Mouse (Mus musculus) cerebellum, postnatal 36 days (tissue): ENCODE measurements around the gene Thsd7a.
A peak's percentile ranks its signal among the peaks of the same experiment; 100 is the strongest.

Source experiments
- DNase-seq, 2 experiments: peaks; one replicate each; pipeline ENCODE4 v3.0.0; 2021 to 2022; ENCODE audit warnings: mixed read lengths in 2 of 2

The Thsd7a gene

DNA sequence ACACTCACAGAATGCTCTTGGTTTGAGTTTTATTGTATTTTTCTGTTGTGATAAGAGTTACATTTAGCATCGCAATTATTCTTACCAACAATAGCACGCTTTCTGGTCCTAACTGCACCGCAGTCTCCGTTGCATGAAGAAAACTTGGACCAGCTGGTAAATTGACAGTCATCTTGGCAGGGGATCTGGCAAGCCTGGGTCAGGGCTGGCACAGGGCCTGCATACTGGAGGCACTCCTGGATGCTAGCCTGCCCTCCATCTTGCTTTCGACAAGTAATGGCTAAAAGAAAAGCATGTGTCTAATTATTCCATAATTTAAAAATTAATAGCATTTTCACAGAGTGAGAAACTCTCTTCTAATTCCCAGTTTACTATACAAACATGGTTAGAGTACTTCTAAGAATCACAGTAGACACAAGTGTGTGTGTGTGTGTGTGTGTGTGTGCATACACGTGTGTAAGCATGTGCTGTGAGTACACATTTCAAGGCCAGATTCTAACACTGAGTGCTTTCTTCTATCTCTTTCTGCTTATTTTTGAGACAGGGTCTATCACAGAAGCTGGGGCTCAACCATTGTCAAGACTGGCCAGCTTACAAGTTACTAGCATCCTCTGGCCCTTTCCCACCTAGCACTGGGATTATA lies 368.0 kb downstream of the Thsd7a start:
- DNase-seq = peak; percentile 92 to 96

DNA sequence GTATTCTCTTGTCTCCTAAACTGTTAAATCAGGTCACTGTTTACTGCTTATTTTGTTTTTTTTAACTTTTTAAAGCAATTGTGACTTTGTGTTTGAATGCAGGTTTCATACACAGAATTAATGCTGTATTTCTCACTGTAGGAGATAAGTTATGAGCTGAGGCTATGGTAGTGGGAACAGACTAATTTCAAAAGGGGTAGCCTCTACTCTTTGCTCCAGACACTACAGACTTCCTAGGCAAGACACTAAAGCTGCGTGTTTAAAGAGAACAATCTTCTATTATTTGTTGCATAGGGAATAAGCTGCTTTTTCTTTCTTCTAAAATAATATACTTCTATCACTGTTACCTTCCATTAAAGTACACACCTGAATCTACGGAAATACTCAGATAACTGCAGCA lies 368.5 kb downstream of the Thsd7a start:
- no peak for DNase-seq

DNA sequence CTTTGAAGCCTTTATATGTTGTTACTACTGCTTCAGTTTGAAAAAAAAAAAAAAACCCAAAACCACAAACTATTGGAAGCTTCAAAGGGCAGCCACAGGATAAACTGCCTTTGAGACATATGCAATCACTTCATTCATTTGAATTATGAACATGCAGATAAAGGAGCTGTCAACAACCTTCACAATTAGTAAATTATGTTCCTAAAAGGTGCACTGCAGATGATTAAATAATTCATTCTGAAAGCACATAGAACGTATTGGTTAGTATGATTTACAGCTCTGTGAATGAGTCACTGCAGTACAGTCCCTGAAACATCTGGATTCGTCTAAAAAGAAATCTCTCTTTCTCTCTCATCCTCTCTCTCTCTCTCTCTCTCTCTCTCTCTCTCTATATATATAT lies 390.5 kb downstream of the Thsd7a start:
- no peak for DNase-seq

DNA sequence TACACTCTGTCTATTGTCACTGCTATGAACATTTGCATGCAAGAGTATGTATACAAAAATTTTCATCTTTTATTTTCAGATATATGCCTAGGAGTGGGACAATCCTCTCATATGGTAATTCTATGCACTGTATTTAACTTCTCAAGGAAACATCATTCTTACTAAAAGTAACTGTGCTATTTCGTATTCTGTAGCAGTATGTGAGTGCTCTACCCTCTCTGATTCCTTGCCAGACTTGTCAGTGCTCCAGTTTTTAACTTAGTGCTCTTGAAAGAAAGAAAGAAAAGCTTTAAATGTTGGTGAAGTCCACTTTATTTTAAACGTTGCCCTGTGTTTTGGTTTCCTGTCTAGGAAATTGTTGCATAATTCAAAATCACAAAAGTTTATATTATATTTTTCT lies 395.6 kb downstream of the Thsd7a start:
- no peak for DNase-seq

DNA sequence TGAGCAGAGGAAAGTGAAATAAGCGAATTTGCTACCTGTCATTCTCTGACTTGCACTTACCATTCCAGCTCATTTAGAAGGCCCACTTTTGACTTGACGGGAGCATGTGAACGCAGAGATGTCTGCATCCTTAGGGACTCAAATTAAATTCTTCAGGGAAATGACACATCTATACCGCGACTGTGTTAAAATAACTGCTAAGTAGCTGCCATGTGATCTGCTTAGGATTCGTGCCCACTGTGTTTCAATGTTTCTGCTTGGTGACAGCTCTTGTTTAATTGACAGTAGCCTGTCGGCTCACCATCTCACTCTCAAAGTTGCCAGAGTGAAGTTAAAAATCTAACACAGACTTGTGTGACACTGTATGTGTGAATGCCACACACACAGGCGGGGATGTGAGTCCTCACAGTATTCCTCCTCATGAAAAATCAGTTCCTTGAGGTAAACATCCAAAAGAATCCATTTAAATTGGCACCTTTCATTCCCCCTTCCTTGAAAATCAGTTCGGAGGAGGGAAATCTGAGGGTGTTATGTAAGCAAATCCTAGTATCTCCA lies 397.0 kb downstream of the Thsd7a start:
- no peak for DNase-seq

DNA sequence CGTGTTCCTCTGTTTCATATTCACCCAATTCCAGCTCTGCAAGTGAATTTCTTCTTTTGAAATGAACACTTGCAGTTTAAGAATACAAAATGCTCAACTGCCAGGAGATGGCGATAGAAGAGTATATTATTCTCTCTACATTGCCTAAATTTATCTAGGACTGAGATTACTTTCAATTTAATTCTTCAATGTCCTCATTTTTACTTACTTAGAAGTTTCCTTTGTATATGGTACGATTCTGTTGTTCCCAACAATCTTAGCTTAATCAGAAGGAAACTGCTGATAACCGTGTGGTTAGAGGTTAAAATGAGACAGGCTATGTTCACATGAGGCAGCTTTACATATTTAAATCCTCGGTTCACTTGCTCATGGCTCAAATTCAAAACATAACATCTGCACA lies 398.5 kb downstream of the Thsd7a start:
- no peak for DNase-seq

DNA sequence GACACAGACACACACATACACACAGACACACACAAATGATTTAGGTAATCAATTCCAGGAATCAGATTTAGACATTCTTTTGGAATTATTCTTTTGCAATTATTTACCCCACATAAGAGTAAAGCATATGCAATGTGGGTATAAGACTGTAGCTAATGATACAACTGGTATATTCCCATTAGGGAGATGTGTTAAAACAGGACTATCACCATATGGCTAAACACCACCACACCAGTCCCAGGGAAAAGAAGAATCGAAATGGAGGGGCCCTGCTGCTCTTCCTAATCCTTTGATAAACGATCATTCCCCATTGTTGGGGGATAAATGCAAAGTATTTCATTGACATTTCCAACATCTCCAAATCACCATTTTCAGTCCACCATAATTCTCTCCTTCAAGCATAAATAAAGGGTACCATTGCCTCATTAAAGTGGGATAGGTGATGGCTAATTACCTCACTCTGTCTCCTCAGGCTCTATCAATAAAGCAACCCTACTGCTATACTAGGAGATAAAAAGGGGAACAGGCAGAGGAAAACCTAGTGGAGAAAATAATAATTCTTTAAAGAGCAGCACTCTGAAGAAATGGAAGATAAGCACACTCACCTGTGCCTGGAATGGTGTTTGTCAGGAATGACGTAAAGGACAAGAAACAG lies 400.0 kb downstream of the Thsd7a start:
- DNase-seq = no peak

DNA sequence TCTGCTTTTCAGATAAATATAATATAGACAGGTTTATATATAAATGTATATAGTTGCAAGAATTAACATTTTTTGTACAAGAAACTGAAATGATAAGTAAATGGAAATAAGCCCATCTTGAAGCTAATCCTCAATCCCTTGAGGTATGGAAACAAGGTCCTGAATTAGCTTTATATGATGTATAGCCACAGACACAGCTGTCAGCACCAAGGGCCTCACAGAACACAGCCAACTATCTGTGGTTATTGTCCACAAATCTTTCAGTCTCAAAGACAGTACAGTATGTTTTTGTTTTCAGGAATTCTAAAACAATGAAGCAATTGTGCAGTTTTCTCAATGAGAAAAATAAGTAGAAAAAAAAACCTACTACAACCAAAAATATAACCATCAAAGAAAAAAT lies 400.5 kb downstream of the Thsd7a start:
- no peak for DNase-seq

DNA sequence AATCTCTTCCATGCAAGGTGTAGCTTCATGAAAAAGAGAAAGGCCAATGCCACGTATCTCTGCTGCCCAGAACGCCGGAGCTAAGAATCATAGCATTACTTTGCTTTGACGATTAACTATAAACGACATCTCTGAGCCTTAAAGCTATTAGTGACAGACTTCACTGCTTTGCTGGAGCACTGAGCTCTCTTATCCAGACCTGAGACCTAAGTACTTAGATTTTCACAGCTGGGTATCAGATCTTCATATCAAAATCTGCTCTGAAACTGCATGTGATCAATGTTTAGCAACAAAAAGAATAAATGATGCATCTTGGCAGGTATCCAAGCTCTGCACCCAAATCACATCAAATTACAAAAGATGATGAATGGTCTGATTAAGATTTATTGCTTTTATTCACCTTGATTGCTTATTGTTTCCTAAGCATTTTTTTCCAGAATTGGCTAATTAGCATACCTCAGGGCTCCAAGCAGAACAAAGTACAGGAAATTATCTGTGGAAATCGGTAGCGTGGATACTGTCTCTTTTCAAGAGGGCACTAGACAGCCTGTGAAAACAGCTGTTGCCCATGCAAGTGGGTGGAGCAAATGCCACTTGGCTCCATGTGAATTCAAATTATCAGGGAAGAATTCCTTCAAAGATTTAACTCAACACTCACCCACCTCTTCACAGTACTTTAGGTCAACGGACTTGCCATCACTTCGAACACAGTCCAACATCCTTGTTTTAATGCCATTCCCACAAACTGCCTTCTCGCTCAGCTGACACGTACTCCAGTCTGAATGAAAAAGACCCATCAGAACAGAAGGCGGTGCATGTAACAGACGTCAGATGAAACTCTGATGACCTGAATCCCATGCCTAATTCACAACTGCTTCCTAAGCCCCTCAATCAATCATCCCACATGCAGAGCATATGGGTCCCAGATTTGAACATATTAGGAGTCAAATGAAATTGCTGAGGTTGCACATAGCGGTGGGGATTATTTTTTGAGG lies 412.3 kb downstream of the Thsd7a start:
- DNase-seq = no peak

DNA sequence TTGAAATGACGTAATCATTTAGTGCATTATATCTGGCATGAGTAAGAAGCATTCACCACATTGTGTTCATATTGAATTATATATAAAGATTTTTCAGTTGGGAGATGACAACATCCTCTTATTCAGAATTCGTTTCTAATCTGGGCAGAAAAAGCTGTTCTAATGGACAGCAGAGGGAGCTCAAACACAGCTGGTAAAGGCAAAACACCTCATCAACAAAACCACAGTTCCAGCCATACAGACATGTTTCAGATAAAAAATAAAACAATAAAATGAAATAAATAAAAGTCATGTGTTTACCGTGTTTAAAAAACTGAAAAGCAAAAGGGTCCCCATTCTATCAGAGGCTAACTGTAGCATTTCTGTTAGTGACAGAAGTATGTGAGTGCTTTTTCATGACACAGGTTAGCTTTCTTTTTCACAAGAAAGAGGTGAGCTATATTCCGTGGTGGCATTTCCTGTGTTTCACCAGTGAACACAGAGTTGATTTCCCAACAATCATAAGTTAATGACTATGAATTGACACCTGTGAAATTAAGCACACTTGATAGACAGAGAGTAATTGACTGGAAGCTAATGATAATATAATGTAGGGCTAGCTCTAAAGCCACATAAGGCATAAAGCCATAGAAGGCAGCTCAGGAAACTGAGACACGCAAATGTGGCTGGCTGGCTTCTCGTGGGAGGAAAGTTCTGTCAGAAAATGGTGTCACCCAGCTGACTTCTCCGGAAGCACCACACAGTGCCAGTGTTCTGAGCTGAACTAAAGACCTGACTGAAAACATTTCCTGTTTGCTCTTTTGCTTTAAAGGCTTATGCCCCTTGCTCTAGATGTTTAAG lies 433.9 kb downstream of the Thsd7a start:
- DNase-seq = peak in 1 of 2 experiments; percentile 20

DNA sequence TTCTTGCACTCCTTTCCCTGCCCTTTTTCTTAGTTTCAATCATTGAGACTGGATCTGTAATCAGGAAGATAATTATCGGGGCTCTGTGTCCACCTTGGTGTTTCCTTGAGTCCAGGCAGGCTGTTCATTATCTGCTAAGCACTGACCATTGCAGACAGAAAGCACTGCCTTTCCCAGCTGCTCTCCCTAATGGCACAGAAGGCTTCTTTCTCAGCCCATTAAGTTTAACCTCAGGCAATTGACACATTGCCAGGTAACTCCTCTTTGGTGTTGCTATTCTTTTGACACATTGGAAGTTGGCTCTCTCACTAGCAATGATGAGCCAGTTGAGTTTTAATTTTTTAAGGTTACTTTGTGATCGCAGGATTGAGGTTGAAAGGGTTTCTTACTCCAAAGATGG lies 441.7 kb downstream of the Thsd7a start:
- no peak for DNase-seq

DNA sequence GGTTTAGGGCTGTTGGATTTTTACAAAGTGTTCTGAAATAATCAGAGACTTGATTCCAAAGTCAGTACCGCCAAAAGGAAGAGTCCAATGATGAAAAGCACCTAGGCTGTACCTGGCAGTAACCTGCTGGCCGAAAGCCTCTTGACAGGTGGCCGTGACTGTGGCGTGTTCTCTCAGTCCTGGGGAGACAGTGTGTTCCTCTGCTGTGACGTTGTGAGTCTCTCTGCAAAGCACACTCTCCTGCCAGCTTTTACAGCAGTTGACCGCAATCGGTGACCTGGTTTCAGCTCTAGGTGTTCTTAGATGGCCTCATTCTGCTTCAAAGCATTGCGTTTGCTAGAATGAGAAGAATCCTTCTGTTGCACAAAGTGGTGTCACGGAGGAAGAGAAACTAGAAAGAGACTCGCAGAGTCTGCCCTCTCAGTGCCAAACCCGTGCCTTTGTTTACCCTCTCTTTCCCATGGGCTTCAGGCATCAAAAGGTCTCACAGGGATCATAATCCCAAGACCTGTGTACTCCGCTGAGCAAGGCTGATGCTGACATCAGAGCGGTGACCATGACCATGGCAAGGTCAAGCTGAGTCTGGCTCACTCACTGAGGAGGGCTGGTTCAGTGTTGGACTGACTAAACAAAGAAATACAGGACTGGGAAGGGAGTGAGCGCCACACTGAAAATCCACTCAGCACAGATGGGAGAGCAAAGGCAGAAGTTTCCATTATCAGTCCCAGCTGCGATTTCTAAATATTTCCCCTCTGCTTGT lies 486.4 kb downstream of the Thsd7a start:
- DNase-seq = peak; percentile 69 to 76
